Mouse (Mus musculus) embryo, embryonic 11.5 days (tissue): Measurements from ENCODE around the gene Prkg1.
"Not testable (repeated sequence)": the region's sequence is repeated elsewhere in the genome, so short reads cannot be mapped to it uniquely, and the experiment has no call there.

Experiments used
- DNase-seq: peaks from one replicate; pipeline ENCODE4 v3.0.0-alpha.2; 2012; ENCODE audit warnings: low read depth, low spot score

The Prkg1 gene

DNA sequence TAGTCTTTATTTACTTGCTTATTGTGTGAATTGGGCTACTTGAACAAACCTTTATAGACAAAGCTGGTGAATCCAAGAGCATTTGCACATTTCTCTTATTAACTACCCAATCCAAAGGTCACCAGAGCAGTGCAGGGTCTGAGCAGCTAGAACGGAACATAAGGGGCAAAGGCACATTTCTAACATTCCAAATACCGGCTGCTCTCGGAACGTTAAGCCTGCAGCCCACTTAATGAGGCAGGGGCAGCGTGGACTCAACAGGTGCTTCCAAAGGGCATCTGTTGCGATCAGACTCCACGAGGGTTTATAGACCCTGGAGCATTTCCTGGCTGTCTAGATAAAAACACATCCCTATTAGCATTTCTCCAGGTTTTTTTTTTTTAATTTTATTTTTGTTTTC, 1138.8 kb downstream of the Prkg1 start:
- no peak for DNase-seq

GRCm38 (mm10) chr19:30625391-30625790, 1139.4 kb downstream of the Prkg1 start:
- no peak for DNase-seq

- DNase-seq: no peak
Observed at GRCm38 (mm10) chr19:30623620-30624019, 1141.2 kb downstream of the Prkg1 start.

- no peak for DNase-seq
Observed at GRCm38 (mm10) chr19:30613150-30613865, 1151.5 kb downstream of the Prkg1 start.

- no peak for DNase-seq
Observed at GRCm38 (mm10) chr19:30586366-30586765, 1178.5 kb downstream of the Prkg1 start.

DNA sequence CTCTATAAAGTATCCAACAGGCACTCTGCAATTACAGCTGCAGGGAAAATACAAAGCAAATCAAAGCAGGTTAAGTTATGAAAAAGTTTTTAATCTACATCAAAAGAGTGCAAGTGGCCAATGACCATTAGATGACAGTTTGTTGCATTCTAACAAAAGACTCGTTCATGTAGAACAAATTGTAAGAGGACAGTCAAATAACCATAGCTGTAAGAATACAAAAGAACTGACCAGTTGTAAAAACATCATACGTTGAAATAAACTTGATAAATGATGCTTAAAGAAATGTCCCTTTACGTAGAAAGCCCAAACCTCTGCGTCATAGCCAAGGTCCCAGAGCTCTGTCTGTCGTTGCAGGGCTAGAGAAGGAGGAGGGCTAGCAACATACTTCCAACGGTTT, 1200.3 kb downstream of the Prkg1 start:
- no peak for DNase-seq

DNA sequence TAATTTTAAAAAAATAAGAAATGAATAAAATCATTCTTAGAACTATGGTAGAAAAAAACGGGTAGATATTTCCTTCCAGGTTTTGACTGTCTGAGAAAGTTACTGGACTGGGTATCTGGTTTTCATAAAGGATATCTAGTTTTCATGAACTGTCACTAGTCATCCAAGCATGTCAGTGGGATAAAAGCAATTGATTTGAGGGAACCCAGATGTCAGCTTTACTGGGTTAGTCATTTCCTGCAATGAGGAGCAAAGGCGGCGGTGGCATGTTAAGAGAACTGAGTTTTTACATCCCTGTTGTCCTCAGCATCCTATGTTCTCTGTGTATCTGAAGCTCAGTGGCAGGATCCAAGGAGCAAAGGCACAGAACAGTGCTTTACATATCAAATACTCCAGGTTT, 1201.0 kb downstream of the Prkg1 start:
- no peak for DNase-seq

GRCm38 (mm10) chr19:30558024-30558423, 1206.8 kb downstream of the Prkg1 start:
- no peak for DNase-seq

DNA sequence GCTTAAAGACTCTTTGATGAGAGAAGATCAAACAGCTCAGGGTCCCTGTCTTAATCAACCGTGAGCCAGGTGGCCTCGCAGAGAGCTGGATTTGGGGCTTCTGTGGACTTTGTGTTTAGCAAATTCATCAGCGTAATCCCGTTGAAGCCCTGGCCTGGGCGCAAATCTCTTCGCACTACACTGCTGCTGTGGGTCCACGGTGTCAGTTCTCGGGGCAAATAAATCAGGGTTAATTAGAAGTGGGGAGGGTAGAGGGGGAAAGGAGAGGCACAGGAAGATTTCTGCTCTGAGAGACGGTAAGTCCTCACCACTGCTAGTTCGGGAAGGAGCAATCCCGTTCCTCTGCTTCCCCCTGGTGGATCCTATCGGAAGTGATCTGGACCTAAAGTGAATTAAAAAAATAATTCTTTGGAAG, 1210.4 kb downstream of the Prkg1 start:
- DNase-seq: peak; percentile 54

- DNase-seq: no peak
Observed at GRCm38 (mm10) chr19:30553740-30554139, 1211.1 kb downstream of the Prkg1 start.

DNA sequence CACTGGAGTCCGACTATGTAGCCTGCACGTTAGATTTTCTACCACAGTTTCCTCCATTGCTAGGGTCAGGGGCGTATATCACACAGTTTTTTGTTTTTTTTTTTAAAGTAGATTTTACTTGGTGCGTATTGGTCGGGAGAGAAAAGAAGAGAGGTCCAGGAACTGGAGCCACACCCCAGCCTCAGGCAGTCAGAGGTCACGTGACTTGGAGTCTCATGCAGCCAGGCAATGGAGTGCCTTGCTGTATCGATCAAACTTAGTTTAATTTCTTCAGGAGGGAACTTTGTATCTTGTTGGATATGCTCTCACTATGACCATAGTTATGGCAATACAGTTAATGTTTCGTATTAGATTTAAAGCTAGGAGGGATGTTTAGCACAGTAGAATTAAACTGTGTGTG, 1212.6 kb downstream of the Prkg1 start:
- no peak for DNase-seq

GRCm38 (mm10) chr19:30549854-30550647, 1214.8 kb downstream of the Prkg1 start:
- DNase-seq: no peak

- peak; percentile 42 for DNase-seq
Observed at GRCm38 (mm10) chr19:30549044-30549853, 1215.6 kb downstream of the Prkg1 start, which contains the start of gene Dkk1. TSS of gene Dkk1 (minus strand) at chr19:30549665.

DNA sequence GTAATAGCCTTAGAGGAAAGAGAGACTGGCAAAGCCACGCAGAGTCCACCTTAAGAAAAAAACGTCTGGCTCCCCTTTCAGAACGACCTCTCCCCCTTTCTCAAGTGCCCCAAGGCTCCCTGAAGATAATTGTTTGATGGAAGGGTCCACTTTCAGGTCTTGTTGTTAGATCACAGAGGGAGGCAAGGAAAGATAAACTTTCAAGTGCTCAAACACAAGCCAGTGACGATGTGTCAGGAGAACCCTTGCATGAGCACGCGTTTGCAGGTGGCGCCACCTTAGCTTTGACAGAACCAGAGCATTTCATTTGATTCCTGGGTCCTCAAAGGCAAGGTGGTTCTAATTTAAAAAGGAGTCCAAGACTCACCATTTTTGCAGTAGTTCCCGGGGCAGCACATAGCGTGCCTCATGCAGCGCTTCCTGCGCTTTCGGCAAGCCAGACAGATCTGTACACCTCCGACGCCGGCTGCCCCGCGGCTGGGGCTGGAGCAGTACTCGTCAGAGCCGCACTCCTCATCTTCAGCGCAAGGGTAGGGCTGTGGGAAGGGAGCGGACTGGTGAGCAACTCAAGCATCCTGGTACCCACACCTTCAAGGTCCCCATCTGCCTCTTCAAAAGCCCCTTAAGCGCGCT, 1216.3 kb downstream of the Prkg1 start:
- DNase-seq: no peak

- DNase-seq: not testable (repeated sequence)
Observed at GRCm38 (mm10) chr19:30539365-30539941, 1225.4 kb downstream of the Prkg1 start.

- no peak for DNase-seq
Observed at GRCm38 (mm10) chr19:30516771-30517170, 1248.1 kb downstream of the Prkg1 start.
